Mouse (Mus musculus) small intestine, adult 2 months (tissue): ENCODE measurements around the gene Peli2. TPM values are rescaled to one million over a fixed set of nuclear protein-coding genes. Genes with fewer than 3 reads are reported as not detected.
"Not testable (repeated sequence)": the region's sequence is repeated elsewhere in the genome, so short reads cannot be mapped to it uniquely, and the experiment has no call there.

Source experiments
- H3K27ac ChIP-seq: fragments of 200-500 bp; 2 replicates; pipeline ENCODE4 v1.5.1; 2012; ENCODE audit warnings: low read depth, low read length, control low read depth, inconsistent platforms; ENCODE audit not compliant: insufficient read depth
- H3K27me3 ChIP-seq: fragments of 200-500 bp; 2 replicates; pipeline ENCODE4 v1.6.1; 2012; ENCODE audit warnings: mild to moderate bottlenecking, moderate library complexity, low read length, inconsistent platforms; ENCODE audit not compliant: control insufficient read depth, insufficient read depth
- H3K36me3 ChIP-seq: fragments of 200-500 bp; 2 replicates; pipeline ENCODE4 v1.6.1; 2012; ENCODE audit warnings: mild to moderate bottlenecking, low read length, control low read depth, inconsistent platforms; ENCODE audit not compliant: control insufficient read depth, insufficient read depth
- H3K4me1 ChIP-seq: fragments of 200-500 bp; 2 replicates; pipeline ENCODE4 v1.6.1; 2012; ENCODE audit warnings: low read length, inconsistent platforms, mixed read lengths; ENCODE audit not compliant: control insufficient read depth, insufficient read depth, insufficient read length
- H3K4me3 ChIP-seq: fragments of 200-500 bp; 2 replicates; pipeline ENCODE4 v1.5.1; 2012; ENCODE audit warnings: low read depth, mild to moderate bottlenecking, control low read depth, inconsistent platforms, low read length, moderate library complexity
- CTCF ChIP-seq: fragments of 200-500 bp; IDR thresholded peaks from 2 replicates; pipeline ENCODE4 v1.5.1; 2012; ENCODE audit warnings: low read depth, mild to moderate bottlenecking, control low read depth, inconsistent platforms, low read length, moderate library complexity, mixed read lengths; ENCODE audit not compliant: insufficient replicate concordance, insufficient read length; ENCODE audit errors: extremely low read depth
- POLR2A ChIP-seq: fragments of 200-500 bp; IDR thresholded peaks from 2 replicates; pipeline ENCODE4 v1.6.1; 2012; ENCODE audit warnings: low read depth, mild to moderate bottlenecking, control low read depth, inconsistent platforms, low read length, moderate library complexity
- WGBS: fragments of 180-500 bp; shearing (Covaris S2); methylation state at CpG from one replicate; pipeline ENCODE4 v1.1.7; 2018; 5-methylcytosine and 5-hydroxymethylcytosine counted together
- polyA plus RNA-seq: library from polyadenylated mRNA; depleted of rRNA; stranded (reverse); fragments of >200 nt; gene quantifications from 2 replicates; pipeline ENCODE4 v1.2.3, GENCODE M21; 2012; rRNA removed

Peli2 gene
- 3.2 and 5.8 TPM in 2 replicates for polyA plus RNA-seq

- Histone ChIP-seq H3K4me1 (no peaks in the 10 kb centered on the region), H3K27ac (peak within 1 kb of the TSS; percentile 47), H3K36me3 (no peaks in the 10 kb centered on the region), H3K4me3 (peak within 1 kb of the TSS; percentile 77), H3K27me3 (peaks cover 3% of the 10 kb centered on the region; the same call in 1 of the 2 replicates)
- TF ChIP-seq CTCF (no peak), POLR2A (no peak)
- under 1% methylated on average over 116 of the region's 117 CpGs for WGBS
Measured at GRCm38 (mm10) chr14:48120752-48121528, at the start of gene Peli2. Gene Peli2, plus strand, starts transcription at chr14:48120823.

DNA sequence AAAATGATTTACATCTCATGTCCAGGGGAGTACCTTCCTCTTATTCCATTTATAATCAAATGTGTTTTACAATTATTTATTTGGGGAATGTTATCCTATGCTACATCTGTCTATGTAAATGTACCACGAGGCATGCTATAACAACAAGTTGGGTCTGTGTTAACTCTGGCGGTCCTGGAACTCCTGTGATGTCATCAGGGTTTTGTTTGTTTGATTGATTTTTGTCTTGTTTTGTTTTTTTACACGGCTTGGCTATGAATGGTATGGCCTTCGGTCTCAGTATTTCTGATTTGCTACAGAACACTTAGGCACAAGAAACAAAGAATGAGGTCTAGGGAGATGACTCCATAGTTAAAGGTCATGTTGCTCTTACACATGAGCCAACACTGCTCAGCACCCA is 48.5 kb upstream of the Peli2 start:
- Histone ChIP-seq H3K27me3 (no peaks in the 10 kb centered on the region), H3K4me1 (no peaks in the 10 kb centered on the region; the same call in 1 of the 2 replicates), H3K4me3 (no peak overlapping the region), H3K36me3 (no peaks in the 10 kb centered on the region), H3K27ac (no peak overlapping the region)
- no peak for TF ChIP-seq POLR2A
- no peak for TF ChIP-seq CTCF
- WGBS = 64% methylated on average over 4 of the region's 4 CpGs

- Histone ChIP-seq H3K4me3 (no peak overlapping the region), H3K4me1 (no peaks in the 10 kb centered on the region; the same call in 1 of the 2 replicates), H3K36me3 (no peaks in the 10 kb centered on the region), H3K27me3 (no peaks in the 10 kb centered on the region), H3K27ac (no peak overlapping the region)
- TF ChIP-seq CTCF = no peak
- TF ChIP-seq POLR2A = no peak
- 55% methylated on average over 24 of the region's 24 CpGs for WGBS
Measured at GRCm38 (mm10) chr14:48073247-48074161, 47.1 kb upstream of the Peli2 start.

- not testable (repeated sequence) for H3K27me3 ChIP-seq, H3K27ac ChIP-seq, H3K36me3 ChIP-seq, H3K4me1 ChIP-seq, H3K4me3 ChIP-seq
- WGBS = 88% methylated on average over 17 of the region's 17 CpGs
Measured at GRCm38 (mm10) chr14:48079574-48079973, 41.0 kb upstream of the Peli2 start.

GRCm38 (mm10) chr14:48083836-48084812 is 36.5 kb upstream of the Peli2 start:
- WGBS = 31% methylated on average over 14 of the region's 14 CpGs
- no peaks in the 10 kb centered on the region for H3K4me1 ChIP-seq

DNA sequence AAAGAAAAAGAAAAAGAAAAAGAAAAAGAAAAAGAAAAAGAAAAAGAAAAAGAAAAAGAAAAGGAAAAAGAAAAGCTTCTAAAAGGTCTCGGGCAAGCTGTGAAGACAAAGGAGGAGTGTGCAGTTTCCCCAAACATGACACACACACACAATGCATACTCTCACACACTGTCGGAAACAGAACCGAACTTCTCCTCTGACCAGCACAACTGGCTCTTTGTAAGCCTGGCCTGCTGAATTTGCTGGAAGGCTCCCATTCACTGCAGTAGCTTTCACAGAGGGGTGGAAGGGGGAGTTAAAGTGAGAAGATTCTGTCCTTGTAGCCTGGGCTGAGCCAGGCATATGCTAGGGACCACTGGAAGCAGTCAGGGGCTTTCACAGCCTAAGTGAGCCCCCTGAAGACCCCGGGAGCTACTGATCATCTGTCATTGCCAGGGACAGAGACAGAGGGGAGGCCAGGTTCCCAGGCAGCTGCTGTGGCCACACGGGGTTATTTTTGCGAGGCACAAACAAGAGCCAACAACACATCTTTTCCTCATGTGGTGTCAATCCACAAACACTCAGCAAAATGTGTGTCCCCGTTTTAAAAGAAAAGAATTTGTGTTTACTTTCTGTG is 33.8 kb upstream of the Peli2 start:
- 58% methylated on average over 7 of the region's 7 CpGs for WGBS
- Histone ChIP-seq H3K27me3 (no peaks in the 10 kb centered on the region), H3K27ac (no peak overlapping the region), H3K36me3 (no peaks in the 10 kb centered on the region), H3K4me1 (no peaks in the 10 kb centered on the region), H3K4me3 (no peak overlapping the region)
- TF ChIP-seq POLR2A = no peak
- TF ChIP-seq CTCF = no peak

More at GRCm38 (mm10) chr14:48083836-48084812, 36.5 kb upstream of the Peli2 start:
- no peak overlapping the region for H3K27ac ChIP-seq
- no peaks in the 10 kb centered on the region for H3K36me3 ChIP-seq
- H3K27me3 ChIP-seq = no peaks in the 10 kb centered on the region
- no peak for TF ChIP-seq CTCF
- TF ChIP-seq POLR2A = no peak
- no peak overlapping the region for H3K4me3 ChIP-seq
